Mouse (Mus musculus): ENCODE results near the gene Kcnq5. TPM values are rescaled to one million over a fixed set of nuclear protein-coding genes. Genes with fewer than 3 reads are reported as not detected.

The Kcnq5 gene
- polyA plus RNA-seq, 1 experiment from 2014 or later = 1.2 TPM

- Histone ChIP-seq H3K9ac (no peak overlapping the region), H3K4me2 (no peak overlapping the region), H3K9me3 (no peaks in the 10 kb centered on the region), H3K27me3 (no peaks in the 10 kb centered on the region), H3K27ac (no peak overlapping the region), H3K4me1 (no peaks in the 10 kb centered on the region), H3K4me3 (no peak overlapping the region), H3K36me3 (no peaks in the 10 kb centered on the region)
- ATAC-seq (ENCODE audit: insufficient number of reproducible peaks, low FRiP score, low TSS enrichment, low read depth) = no peak
Observed at GRCm38 (mm10) chr1:21721246-21721645, 240.5 kb downstream of the Kcnq5 start.

- ATAC-seq (ENCODE audit: insufficient number of reproducible peaks, low FRiP score, low TSS enrichment, low read depth) = no peak
- WGBS = 75% methylated on average over 3 of the region's 3 CpGs
- no peak overlapping the region for H3K9ac ChIP-seq
Observed at GRCm38 (mm10) chr1:21714816-21715215, 246.9 kb downstream of the Kcnq5 start.

GRCm38 (mm10) chr1:21712711-21713110, 249.0 kb downstream of the Kcnq5 start:
- Histone ChIP-seq H3K9ac (no peak overlapping the region), H3K36me3 (no peaks in the 10 kb centered on the region), H3K4me3 (no peak overlapping the region), H3K4me1 (no peaks in the 10 kb centered on the region), H3K27ac (no peak overlapping the region), H3K9me3 (no peaks in the 10 kb centered on the region), H3K4me2 (no peak overlapping the region), H3K27me3 (no peaks in the 10 kb centered on the region)
- no peak for ATAC-seq (ENCODE audit: insufficient number of reproducible peaks, low FRiP score, low TSS enrichment, low read depth)
- 62% methylated on average over 2 of the region's 2 CpGs for WGBS

More at GRCm38 (mm10) chr1:21714816-21715215, 246.9 kb downstream of the Kcnq5 start:
- H3K4me1 ChIP-seq = no peaks in the 10 kb centered on the region
- no peak overlapping the region for H3K27ac ChIP-seq
- no peak overlapping the region for H3K4me3 ChIP-seq
- no peak overlapping the region for H3K4me2 ChIP-seq
- no peaks in the 10 kb centered on the region for H3K36me3 ChIP-seq
- H3K9me3 ChIP-seq = no peaks in the 10 kb centered on the region
- H3K27me3 ChIP-seq = no peaks in the 10 kb centered on the region

- WGBS = 38% methylated on average over 2 of the region's 2 CpGs
- no peak for ATAC-seq (ENCODE audit: insufficient number of reproducible peaks, low FRiP score, low TSS enrichment, low read depth)
- Histone ChIP-seq H3K4me2 (no peak overlapping the region), H3K4me1 (no peaks in the 10 kb centered on the region), H3K27me3 (no peaks in the 10 kb centered on the region), H3K36me3 (no peaks in the 10 kb centered on the region), H3K4me3 (no peak overlapping the region), H3K9ac (no peak overlapping the region), H3K27ac (no peak overlapping the region), H3K9me3 (no peaks in the 10 kb centered on the region)
Observed at GRCm38 (mm10) chr1:21690458-21690857, 271.3 kb downstream of the Kcnq5 start.

- WGBS = 69% methylated on average over 1 of the region's 1 CpGs
- no peak overlapping the region for H3K9ac ChIP-seq
- no peaks in the 10 kb centered on the region for H3K27me3 ChIP-seq
- H3K36me3 ChIP-seq = no peaks in the 10 kb centered on the region
- no peak overlapping the region for H3K4me2 ChIP-seq
- H3K4me1 ChIP-seq = no peaks in the 10 kb centered on the region
- no peak overlapping the region for H3K4me3 ChIP-seq
- no peak for ATAC-seq (ENCODE audit: insufficient number of reproducible peaks, low FRiP score, low TSS enrichment, low read depth)
- H3K27ac ChIP-seq = no peak overlapping the region
- H3K9me3 ChIP-seq = no peaks in the 10 kb centered on the region
Observed at GRCm38 (mm10) chr1:21688918-21689317, 272.8 kb downstream of the Kcnq5 start.

GRCm38 (mm10) chr1:21684444-21684843, 277.3 kb downstream of the Kcnq5 start:
- 74% methylated on average over 3 of the region's 3 CpGs for WGBS
- Histone ChIP-seq H3K9ac (no peak overlapping the region), H3K9me3 (no peaks in the 10 kb centered on the region), H3K4me3 (no peak overlapping the region), H3K27me3 (no peaks in the 10 kb centered on the region), H3K4me1 (no peaks in the 10 kb centered on the region), H3K27ac (no peak overlapping the region), H3K4me2 (no peak overlapping the region), H3K36me3 (no peaks in the 10 kb centered on the region)
- no peak for ATAC-seq (ENCODE audit: insufficient number of reproducible peaks, low FRiP score, low TSS enrichment, low read depth)

- WGBS = 63% methylated on average over 3 of the region's 3 CpGs
- Histone ChIP-seq H3K27ac (no peak overlapping the region), H3K9me3 (no peaks in the 10 kb centered on the region), H3K4me1 (no peaks in the 10 kb centered on the region), H3K27me3 (no peaks in the 10 kb centered on the region), H3K4me2 (no peak overlapping the region), H3K4me3 (no peak overlapping the region), H3K36me3 (no peaks in the 10 kb centered on the region), H3K9ac (no peak overlapping the region)
- ATAC-seq (ENCODE audit: insufficient number of reproducible peaks, low FRiP score, low TSS enrichment, low read depth) = no peak
Observed at GRCm38 (mm10) chr1:21676805-21677204, 284.9 kb downstream of the Kcnq5 start.

- Histone ChIP-seq H3K9ac (no peak overlapping the region), H3K4me1 (no peaks in the 10 kb centered on the region), H3K27me3 (no peaks in the 10 kb centered on the region), H3K4me2 (no peak overlapping the region), H3K36me3 (no peaks in the 10 kb centered on the region), H3K27ac (no peak overlapping the region), H3K4me3 (no peak overlapping the region), H3K9me3 (no peaks in the 10 kb centered on the region)
- no peak for ATAC-seq (ENCODE audit: insufficient number of reproducible peaks, low FRiP score, low TSS enrichment, low read depth)
- 64% methylated on average over 3 of the region's 3 CpGs for WGBS
Observed at GRCm38 (mm10) chr1:21660840-21661239, 300.9 kb downstream of the Kcnq5 start.

GRCm38 (mm10) chr1:21650820-21651219, 310.9 kb downstream of the Kcnq5 start:
- Histone ChIP-seq H3K27ac (no peak overlapping the region), H3K9me3 (no peaks in the 10 kb centered on the region), H3K36me3 (no peaks in the 10 kb centered on the region), H3K4me3 (no peak overlapping the region), H3K9ac (no peak overlapping the region), H3K27me3 (no peaks in the 10 kb centered on the region), H3K4me1 (no peaks in the 10 kb centered on the region), H3K4me2 (no peak overlapping the region)
- no peak for ATAC-seq (ENCODE audit: insufficient number of reproducible peaks, low FRiP score, low TSS enrichment, low read depth)
- WGBS = 78% methylated on average over 4 of the region's 4 CpGs

GRCm38 (mm10) chr1:21635406-21635805, 326.3 kb downstream of the Kcnq5 start:
- H3K9ac ChIP-seq = no peak overlapping the region
- no peak for ATAC-seq (ENCODE audit: insufficient number of reproducible peaks, low FRiP score, low TSS enrichment, low read depth)
- H3K36me3 ChIP-seq = no peaks in the 10 kb centered on the region
- H3K27me3 ChIP-seq = no peaks in the 10 kb centered on the region
- no peaks in the 10 kb centered on the region for H3K4me1 ChIP-seq
- no peak overlapping the region for H3K27ac ChIP-seq
- H3K4me2 ChIP-seq = no peak overlapping the region
- H3K9me3 ChIP-seq = no peaks in the 10 kb centered on the region
- no peak overlapping the region for H3K4me3 ChIP-seq
- 44% methylated on average over 2 of the region's 2 CpGs for WGBS

- 76% methylated on average over 1 of the region's 1 CpGs for WGBS
- no peak for ATAC-seq (ENCODE audit: insufficient number of reproducible peaks, low FRiP score, low TSS enrichment, low read depth)
- Histone ChIP-seq H3K9me3 (no peaks in the 10 kb centered on the region), H3K9ac (no peak overlapping the region), H3K36me3 (no peaks in the 10 kb centered on the region), H3K27ac (no peak overlapping the region), H3K4me2 (no peak overlapping the region), H3K4me1 (no peaks in the 10 kb centered on the region), H3K27me3 (no peaks in the 10 kb centered on the region), H3K4me3 (no peak overlapping the region)
Observed at GRCm38 (mm10) chr1:21634013-21634412, 327.7 kb downstream of the Kcnq5 start.

GRCm38 (mm10) chr1:21622455-21622854, 339.3 kb downstream of the Kcnq5 start:
- H3K27me3 ChIP-seq = no peaks in the 10 kb centered on the region
- H3K36me3 ChIP-seq = no peaks in the 10 kb centered on the region
- H3K4me1 ChIP-seq = no peaks in the 10 kb centered on the region
- no peak overlapping the region for H3K9ac ChIP-seq
- ATAC-seq (ENCODE audit: insufficient number of reproducible peaks, low FRiP score, low TSS enrichment, low read depth) = no peak
- H3K9me3 ChIP-seq = no peaks in the 10 kb centered on the region
- H3K27ac ChIP-seq = no peak overlapping the region
- WGBS = 45% methylated on average over 2 of the region's 2 CpGs
- H3K4me2 ChIP-seq = no peak overlapping the region
- H3K4me3 ChIP-seq = no peak overlapping the region

- Histone ChIP-seq H3K27me3 (no peaks in the 10 kb centered on the region), H3K4me3 (no peak overlapping the region), H3K36me3 (no peaks in the 10 kb centered on the region), H3K27ac (no peak overlapping the region), H3K9me3 (no peaks in the 10 kb centered on the region), H3K4me2 (no peak overlapping the region), H3K9ac (no peak overlapping the region), H3K4me1 (no peaks in the 10 kb centered on the region)
- WGBS = 49% methylated on average over 1 of the region's 1 CpGs
- ATAC-seq (ENCODE audit: insufficient number of reproducible peaks, low FRiP score, low TSS enrichment, low read depth) = no peak
Observed at GRCm38 (mm10) chr1:21622039-21622438, 339.7 kb downstream of the Kcnq5 start.

Measured in limb, embryonic 15.5 days (tissue).